15 mouse cellular contexts compared by ENCODE assay signal in genomic region chr12:79745845-79746510, GRCm38 (mm10).
DNase-seq lines count a peak whose midpoint lies in the region; ATAC-seq and TF ChIP-seq lines count a peak whose summit lies in the region.
"Had no signal": no experiment of that assay in that cellular context is flagged by ENCODE, and none has a peak within 500 bp of the region (broad histone marks: within the 10 kb centered on the region; RNA-seq: fewer than 3 reads in every experiment).

No protein-coding gene starts in this region.

- H3K27ac ChIP-seq in heart, adult 2 months, result no peak overlapping the region
- peak overlapping the region; percentile 21; the same call in 1 of the 2 replicates for H3K27ac ChIP-seq in kidney, embryonic 16.5 days (ENCODE audit: low read length)
- H3K27ac ChIP-seq in stomach, embryonic 14.5 days (ENCODE audit: low read length), result peak overlapping the region; percentile 61; the same call in 1 of the 2 replicates
- no peak overlapping the region for H3K27ac ChIP-seq in forebrain, embryonic 16.5 days (ENCODE audit: low read length)
- H3K27ac ChIP-seq: hindbrain, embryonic 12.5 days; neural tube, embryonic 12.5 days had no signal

- TF ChIP-seq EP300 in heart, adult 2 months (IDR thresholded peaks at IDR 0.05; ENCODE audit: insufficient read depth, low read depth, low read length), result no peak

- peaks cover 14% of the 10 kb centered on the region for H3K4me1 ChIP-seq in heart, adult 2 months (ENCODE audit: control insufficient read depth, insufficient read depth, low read length)
- H3K4me1 ChIP-seq in kidney, embryonic 16.5 days (ENCODE audit: insufficient read depth, low read length), result peaks cover 62% of the 10 kb centered on the region
- peaks cover 56% of the 10 kb centered on the region for H3K4me1 ChIP-seq in stomach, embryonic 14.5 days (ENCODE audit: control insufficient read depth, insufficient read depth, low read length)
- H3K4me1 ChIP-seq in forebrain, embryonic 16.5 days (replicated peaks; ENCODE audit: control insufficient read depth, insufficient read depth, low read length), result peaks cover 13% of the 10 kb centered on the region

- H3K4me3 ChIP-seq in heart, adult 2 months, result no peak overlapping the region
- H3K4me3 ChIP-seq in kidney, embryonic 16.5 days (ENCODE audit: low read length), result no peak overlapping the region
- no peak overlapping the region for H3K4me3 ChIP-seq in stomach, embryonic 14.5 days (ENCODE audit: low read depth, low read length)
- H3K4me3 ChIP-seq in forebrain, embryonic 16.5 days (replicated peaks; ENCODE audit: low read length), result no peak overlapping the region
- H3K4me3 ChIP-seq: hindbrain, embryonic 12.5 days; neural tube, embryonic 12.5 days had no signal

- DNase-seq in heart, adult 11 months, result peak; percentile 54
- no peak for DNase-seq in heart, adult 2 months
- no peak for DNase-seq in kidney, postnatal 14 days
- peak; percentile 43 for DNase-seq in brain, embryonic 14.5 days (ENCODE audit: low read depth)
- no peak for DNase-seq in frontal cortex, postnatal 36 days (ENCODE audit: low spot score in 2 of 2)
- DNase-seq: adrenal gland, postnatal 36 days; gastrocnemius, postnatal 25 days; kidney, adult 9 months; layer of hippocampus, adult 9-11 months; right cerebral cortex, postnatal 4 days had no signal

- no peak for ATAC-seq in kidney, embryonic 16.5 days (ENCODE audit: low FRiP score, low TSS enrichment)
- no peak for ATAC-seq in stomach, embryonic 14.5 days (ENCODE audit: insufficient number of reproducible peaks, insufficient read depth, low FRiP score, low read depth)
- ATAC-seq in forebrain, embryonic 16.5 days, result no peak

- TF ChIP-seq POLR2A in heart, adult 2 months (IDR thresholded peaks at IDR 0.05; ENCODE audit: insufficient read depth, low read depth, low read length), result no peak
- TF ChIP-seq POLR2A in brain, embryonic 14.5 days (IDR thresholded peaks at IDR 0.05; ENCODE audit: borderline replicate concordance, extremely low read depth, insufficient read depth, insufficient read length, poor library complexity, severe bottlenecking), result no peak

- no peak overlapping the region for H3K4me2 ChIP-seq in kidney, embryonic 16.5 days (replicated peaks; ENCODE audit: low read depth, low read length)
- no peak overlapping the region for H3K4me2 ChIP-seq in stomach, embryonic 14.5 days (replicated peaks; ENCODE audit: low read depth, low read length)
- H3K4me2 ChIP-seq in forebrain, embryonic 16.5 days (ENCODE audit: low read length), result no peak overlapping the region
- H3K4me2 ChIP-seq: hindbrain, embryonic 12.5 days; neural tube, embryonic 12.5 days had no signal

- TF ChIP-seq CTCF in heart, adult 2 months (IDR thresholded peaks at IDR 0.05), result no peak
- TF ChIP-seq CTCF in brain, embryonic 14.5 days (IDR thresholded peaks at IDR 0.05; ENCODE audit: borderline replicate concordance, extremely low read depth, insufficient read depth, insufficient read length), result no peak

- no peaks in the 10 kb centered on the region for H3K27me3 ChIP-seq in heart, adult 2 months (ENCODE audit: control insufficient read depth, insufficient read depth, low read length)
- no peaks in the 10 kb centered on the region for H3K27me3 ChIP-seq in kidney, embryonic 16.5 days (ENCODE audit: insufficient read depth, low read length)
- H3K27me3 ChIP-seq in stomach, embryonic 14.5 days (ENCODE audit: control insufficient read depth, insufficient read depth, low read length), result no peaks in the 10 kb centered on the region
- H3K27me3 ChIP-seq in forebrain, embryonic 16.5 days (replicated peaks; ENCODE audit: control insufficient read depth, insufficient read depth, low read length), result no peaks in the 10 kb centered on the region
- H3K27me3 ChIP-seq: hindbrain, embryonic 12.5 days; neural tube, embryonic 12.5 days had no signal

- no peaks in the 10 kb centered on the region for H3K9me3 ChIP-seq in kidney, embryonic 16.5 days (ENCODE audit: low read length)
- H3K9me3 ChIP-seq in stomach, embryonic 14.5 days (ENCODE audit: control insufficient read depth, low read depth, low read length), result no peaks in the 10 kb centered on the region
- H3K9me3 ChIP-seq in forebrain, embryonic 16.5 days (ENCODE audit: control insufficient read depth, low read length), result no peaks in the 10 kb centered on the region
- H3K9me3 ChIP-seq: hindbrain, embryonic 12.5 days; neural tube, embryonic 12.5 days had no signal

- H3K36me3 ChIP-seq in heart, adult 2 months (ENCODE audit: control insufficient read depth, insufficient read depth, low read length), result peaks cover 3% of the 10 kb centered on the region; the same call in 1 of the 2 replicates
- H3K36me3 ChIP-seq in kidney, embryonic 16.5 days (ENCODE audit: insufficient read depth, low read length), result no peaks in the 10 kb centered on the region
- H3K36me3 ChIP-seq in stomach, embryonic 14.5 days (ENCODE audit: control insufficient read depth, insufficient read depth, low read length), result no peaks in the 10 kb centered on the region
- no peaks in the 10 kb centered on the region for H3K36me3 ChIP-seq in forebrain, embryonic 16.5 days (ENCODE audit: control insufficient read depth, insufficient read depth)
- H3K36me3 ChIP-seq: hindbrain, embryonic 12.5 days; neural tube, embryonic 12.5 days had no signal

- no peak overlapping the region for H3K9ac ChIP-seq in heart, adult 2 months (ENCODE audit: low read depth, low read length)
- H3K9ac ChIP-seq in kidney, embryonic 16.5 days (replicated peaks; ENCODE audit: low read length), result no peak overlapping the region
- no peak overlapping the region for H3K9ac ChIP-seq in stomach, embryonic 14.5 days (replicated peaks; ENCODE audit: low read depth, low read length)
- no peak overlapping the region for H3K9ac ChIP-seq in forebrain, embryonic 16.5 days (replicated peaks; ENCODE audit: low read depth, low read length)
- H3K9ac ChIP-seq: hindbrain, embryonic 12.5 days; neural tube, embryonic 12.5 days had no signal

- WGBS in heart, adult 2 months, result 61% methylated on average over 10 of the region's 10 CpGs
- 17% methylated on average over 10 of the region's 10 CpGs for WGBS in kidney, embryonic 16.5 days
- WGBS in stomach, embryonic 14.5 days, result 25% methylated on average over 10 of the region's 10 CpGs
- 52% methylated on average over 10 of the region's 10 CpGs for WGBS in forebrain, embryonic 16.5 days

- no peaks in the 10 kb centered on the region for H3K79me2 ChIP-seq in heart, adult 2 months (replicated peaks; ENCODE audit: control insufficient read depth, insufficient read depth, low read length)

- intact Hi-C loops in heart, adult 2 months (cut with DNase I), result no loop called here

Comparison
In these comparisons a context has a peak if more than half of its experiments do, and no peak if none do; other contexts are left out.
1. DNase-seq: peak in heart, adult 11 months (single experiment) and brain, embryonic 14.5 days (single experiment); none in heart, adult 2 months (0 of 2), kidney, postnatal 14 days (single experiment) and frontal cortex, postnatal 36 days (0 of 2).
2. H3K27ac ChIP-seq: peak in kidney, embryonic 16.5 days (single experiment) and stomach, embryonic 14.5 days (single experiment); none in heart, adult 2 months (single experiment) and forebrain, embryonic 16.5 days (single experiment).